Mouse (Mus musculus): ENCODE results near the gene Fkbp6.

Gene Fkbp6

DNA sequence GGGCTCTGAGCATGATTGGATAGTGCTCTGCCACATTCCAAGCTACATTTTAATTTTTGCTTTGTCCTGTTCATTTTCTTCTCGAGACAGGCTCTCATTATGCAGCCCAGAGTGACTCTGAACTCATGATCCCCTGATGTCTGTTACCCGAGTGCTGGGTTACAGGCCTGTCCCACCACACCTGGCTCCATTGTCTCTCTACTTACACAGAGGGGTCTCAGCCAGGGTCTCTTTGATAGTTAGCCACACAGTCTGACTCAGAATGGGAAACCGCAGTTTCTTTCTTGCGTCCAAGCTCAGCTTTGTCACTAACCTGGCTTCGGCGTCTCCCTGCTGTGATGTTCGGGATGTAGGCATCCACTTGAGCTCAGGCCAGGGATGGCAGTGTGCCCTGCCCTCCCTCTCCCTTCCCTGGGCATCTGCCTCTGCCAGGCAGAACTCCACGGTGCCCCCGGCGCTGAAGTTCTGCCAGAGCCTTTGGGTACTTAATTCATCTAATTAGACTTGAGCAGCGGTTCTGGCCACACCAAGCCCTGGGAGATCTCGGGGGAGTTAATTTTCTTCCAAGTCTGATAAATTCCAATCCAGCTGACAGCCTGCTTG is 78.2 kb downstream of the Fkbp6 start:
- no peak for DNase-seq (ENCODE audit: low read depth)

DNA sequence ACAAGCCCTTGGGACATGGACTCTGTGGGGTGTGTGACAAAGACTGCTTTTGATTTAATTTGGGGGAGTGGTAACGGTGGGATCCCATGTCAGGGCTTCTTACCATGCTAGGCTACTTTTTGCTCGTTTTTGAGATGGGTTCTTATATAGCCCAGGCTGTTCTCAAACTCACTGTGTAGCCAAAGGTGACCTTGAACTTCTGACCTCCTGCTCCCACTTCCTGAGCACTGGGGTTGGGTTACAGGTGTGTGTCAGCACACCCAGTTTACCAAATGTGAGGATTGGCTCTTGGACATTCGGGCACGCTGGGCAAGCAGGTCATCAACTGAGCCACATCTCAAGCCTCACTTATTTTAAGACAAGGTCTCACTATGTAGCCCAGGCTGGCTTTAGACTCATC is 79.5 kb downstream of the Fkbp6 start:
- no peak for DNase-seq (ENCODE audit: low read depth)

DNA sequence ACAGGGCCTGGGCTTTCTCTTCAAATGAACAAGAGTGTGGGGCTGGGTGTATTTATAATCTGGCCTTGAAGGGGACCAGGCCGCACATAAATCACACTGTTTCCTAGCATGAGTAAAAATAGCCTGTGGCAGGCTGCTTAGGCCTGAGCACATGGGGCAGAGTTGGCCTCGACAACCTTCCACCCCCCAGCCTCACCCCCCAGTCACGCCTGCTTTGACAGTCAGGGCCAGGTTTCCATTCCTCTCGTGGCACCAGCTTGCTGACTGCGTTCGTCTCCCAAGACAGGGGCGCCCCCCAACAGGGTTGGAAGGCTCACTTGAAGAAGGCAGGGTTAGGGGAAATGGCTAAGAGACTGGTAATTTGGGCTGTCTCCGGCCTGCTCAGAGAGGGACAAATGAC is 80.4 kb downstream of the Fkbp6 start:
- no peak for DNase-seq (ENCODE audit: low read depth)

DNA sequence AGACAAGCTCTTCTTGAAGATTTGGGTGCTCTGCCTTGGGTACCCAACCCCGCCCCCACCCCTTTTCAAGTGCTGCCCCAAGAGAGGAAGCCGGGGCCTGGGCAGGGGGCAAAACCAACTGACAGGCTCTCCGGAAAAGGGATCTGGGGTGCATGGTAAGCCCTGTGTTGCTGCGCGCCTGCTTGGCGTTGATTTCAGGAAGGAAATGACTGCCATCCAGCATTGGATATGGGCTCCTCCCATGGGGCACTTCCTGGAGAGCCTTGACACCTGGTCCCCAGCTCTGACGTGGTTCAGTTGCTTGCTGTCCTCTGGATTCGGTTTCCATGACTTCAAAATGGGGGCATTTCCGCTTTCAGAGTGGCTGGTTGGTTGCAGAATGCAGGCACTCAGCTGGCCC is 85.3 kb downstream of the Fkbp6 start:
- no peak for DNase-seq (ENCODE audit: low read depth)

DNA sequence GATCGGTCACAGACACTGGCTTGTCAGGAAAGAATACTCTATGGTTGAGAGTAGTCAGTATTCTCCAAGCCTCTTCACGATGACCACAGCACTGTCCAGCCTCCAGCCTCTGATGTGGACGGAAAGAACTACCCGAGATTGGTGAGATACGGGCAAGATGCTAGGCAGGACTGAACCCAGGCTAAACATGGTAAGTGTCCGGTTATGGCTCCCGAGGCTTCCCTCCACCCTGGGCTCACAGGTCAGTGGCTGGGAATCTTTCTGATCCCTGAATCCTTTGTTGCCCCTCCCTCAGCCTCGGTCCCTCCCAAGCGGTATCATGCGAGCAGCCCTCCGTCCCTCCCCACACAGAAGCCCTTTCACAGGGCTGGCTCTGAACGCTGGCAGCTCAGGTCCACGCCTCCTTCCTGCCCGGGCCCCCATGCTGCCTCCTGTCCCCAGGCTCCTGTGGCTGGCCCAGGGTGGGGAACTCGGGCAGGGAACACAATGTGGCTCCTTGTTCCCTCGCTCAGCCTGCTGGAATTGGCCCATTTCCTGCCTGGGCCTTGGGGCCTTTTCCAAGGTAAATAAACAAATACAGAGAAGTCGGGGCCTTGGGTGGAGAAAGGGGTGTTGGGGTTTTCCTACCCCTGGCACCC is 85.9 kb downstream of the Fkbp6 start:
- no peak for DNase-seq (ENCODE audit: low read depth)

DNA sequence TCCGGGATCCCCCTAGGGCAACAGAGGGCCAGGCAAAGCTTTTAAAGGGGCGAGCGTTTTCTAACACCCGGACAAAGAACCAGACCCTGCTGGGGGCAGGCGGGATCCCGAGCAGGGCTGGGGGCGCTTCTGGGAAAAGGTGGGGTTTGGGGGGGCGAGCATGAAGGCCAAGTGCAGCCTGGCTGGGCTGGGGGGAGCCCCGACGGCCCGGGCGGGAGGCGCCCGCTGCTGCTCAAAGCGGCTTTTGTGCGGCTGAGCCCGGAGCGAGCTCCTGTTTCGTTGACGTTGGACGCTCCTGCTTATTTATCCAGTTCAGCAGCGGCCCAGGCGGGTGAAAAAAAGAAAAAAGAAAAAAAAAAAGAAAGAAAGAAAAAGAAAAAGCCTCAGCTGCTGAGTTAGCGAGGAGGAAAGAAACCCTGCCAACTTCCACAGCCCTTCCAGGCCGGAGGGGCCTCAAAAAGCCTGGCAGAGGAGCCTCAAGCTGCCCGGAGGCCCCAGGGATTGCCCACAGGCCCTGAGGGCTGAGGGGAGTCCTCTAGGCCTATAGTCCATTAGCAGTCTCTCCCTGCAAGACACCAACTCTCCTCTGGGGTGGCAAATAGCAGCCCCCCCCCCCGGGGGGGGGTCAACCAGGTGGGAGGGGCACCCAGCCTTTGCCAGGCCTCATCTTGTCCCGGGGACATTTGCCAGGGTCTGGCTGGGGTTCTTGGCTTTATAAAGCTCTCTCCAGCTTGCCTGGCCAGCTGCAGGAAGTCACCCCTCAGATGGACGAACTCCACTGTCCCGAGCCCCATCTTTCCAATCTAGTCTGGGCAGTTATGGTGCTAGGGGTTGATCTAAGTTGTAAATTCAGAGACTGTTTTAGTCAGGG is 91.3 kb downstream of the Fkbp6 start:
- DNase-seq (ENCODE audit: low read depth), result no peak

DNA sequence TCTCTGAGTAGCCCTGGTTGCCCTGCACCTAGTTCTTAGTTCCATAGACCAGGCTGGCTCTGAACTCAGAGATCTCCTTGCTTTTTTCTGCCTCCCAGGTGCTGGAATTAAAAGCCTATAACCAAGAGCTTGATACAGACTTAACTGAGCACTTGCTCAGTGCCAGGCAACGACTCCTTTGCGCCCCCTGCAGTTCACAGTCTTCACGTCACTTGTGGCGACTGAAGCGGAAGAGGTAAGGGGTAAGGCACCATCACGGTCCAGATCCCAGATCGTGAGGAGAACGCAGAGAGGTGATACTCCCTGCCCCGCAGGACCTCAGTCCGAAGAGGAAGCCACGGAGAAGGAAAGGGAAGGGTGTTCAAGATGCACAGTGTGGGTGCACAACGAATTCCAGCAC is 92.3 kb downstream of the Fkbp6 start:
- DNase-seq (ENCODE audit: low read depth), result no peak

DNA sequence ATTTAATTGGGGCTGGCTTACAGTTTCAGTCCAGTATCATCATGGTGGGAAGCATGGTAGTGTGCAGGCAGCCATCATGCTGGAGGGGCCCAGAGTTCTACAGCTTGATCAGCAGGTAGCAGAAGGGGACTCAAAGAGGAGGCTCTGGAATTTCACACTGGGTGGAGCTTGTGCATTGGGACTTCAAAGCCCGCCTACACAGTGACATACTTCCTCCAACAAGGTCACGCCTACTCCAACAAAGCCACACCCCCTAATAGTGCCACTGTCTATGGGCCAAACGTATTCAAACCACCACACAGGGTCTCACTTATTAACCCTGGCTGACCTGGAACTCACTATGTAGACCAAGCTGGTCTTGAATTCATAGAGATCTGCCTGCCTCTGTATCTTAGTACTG is 93.7 kb downstream of the Fkbp6 start:
- no peak for DNase-seq (ENCODE audit: low read depth)

DNA sequence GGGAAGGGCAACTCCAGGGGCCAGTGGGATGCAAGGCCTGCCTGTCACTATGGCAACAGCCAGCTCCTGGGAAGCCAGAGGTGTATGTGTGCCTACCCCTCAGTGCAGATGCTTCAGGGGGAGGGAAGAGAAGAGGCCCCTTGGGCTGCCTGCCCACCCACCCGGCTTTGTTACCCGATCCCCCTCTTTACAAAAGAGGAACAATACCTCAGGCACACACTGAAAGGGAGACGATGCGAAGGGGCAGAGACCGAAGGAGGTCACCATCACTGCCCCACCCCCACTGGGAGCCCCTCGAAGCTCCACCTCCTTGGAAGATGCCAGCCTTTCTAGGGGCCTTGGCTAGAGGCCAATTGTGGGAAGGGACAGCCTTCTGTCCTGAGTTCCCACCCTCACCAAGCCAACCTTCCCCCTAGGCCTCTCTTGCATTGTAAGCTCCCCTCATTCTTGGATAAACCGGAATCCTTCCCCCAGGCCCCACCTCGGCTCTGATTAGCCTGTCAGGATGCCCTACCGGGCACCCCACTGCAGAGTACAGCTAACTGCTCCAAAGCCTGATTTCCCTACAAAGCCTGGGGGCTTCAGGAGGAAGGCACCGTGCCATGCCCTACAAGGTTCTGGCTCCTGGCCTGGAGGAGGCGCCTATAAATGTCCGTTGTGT is 96.0 kb downstream of the Fkbp6 start:
- no peak for DNase-seq (ENCODE audit: low read depth)

DNA sequence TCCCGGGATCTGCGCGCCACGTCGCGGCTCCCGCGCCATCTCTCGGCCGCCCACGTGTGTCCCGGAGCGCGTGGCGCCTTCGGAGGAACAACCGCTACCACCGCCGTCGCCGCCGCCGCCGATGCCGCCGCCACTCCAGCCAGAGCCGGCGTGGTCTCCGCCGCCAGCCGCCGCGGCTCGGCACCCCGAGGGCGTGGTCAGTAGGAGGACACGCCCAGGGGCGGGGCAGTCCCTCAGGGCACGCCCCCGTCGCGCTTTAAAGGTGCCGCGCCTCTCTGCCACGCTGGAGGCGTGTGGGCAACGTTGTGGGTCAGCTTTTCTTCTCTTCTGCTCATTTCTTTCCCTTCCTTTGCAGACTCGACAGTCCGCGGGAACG is 98.8 kb downstream of the Fkbp6 start, which contains the start of gene Fzd9:
Fzd9 (minus strand) TSS at position 152 of the 376 bp plus-strand sequence.
- peak; percentile 65 for DNase-seq (ENCODE audit: low read depth)

DNA sequence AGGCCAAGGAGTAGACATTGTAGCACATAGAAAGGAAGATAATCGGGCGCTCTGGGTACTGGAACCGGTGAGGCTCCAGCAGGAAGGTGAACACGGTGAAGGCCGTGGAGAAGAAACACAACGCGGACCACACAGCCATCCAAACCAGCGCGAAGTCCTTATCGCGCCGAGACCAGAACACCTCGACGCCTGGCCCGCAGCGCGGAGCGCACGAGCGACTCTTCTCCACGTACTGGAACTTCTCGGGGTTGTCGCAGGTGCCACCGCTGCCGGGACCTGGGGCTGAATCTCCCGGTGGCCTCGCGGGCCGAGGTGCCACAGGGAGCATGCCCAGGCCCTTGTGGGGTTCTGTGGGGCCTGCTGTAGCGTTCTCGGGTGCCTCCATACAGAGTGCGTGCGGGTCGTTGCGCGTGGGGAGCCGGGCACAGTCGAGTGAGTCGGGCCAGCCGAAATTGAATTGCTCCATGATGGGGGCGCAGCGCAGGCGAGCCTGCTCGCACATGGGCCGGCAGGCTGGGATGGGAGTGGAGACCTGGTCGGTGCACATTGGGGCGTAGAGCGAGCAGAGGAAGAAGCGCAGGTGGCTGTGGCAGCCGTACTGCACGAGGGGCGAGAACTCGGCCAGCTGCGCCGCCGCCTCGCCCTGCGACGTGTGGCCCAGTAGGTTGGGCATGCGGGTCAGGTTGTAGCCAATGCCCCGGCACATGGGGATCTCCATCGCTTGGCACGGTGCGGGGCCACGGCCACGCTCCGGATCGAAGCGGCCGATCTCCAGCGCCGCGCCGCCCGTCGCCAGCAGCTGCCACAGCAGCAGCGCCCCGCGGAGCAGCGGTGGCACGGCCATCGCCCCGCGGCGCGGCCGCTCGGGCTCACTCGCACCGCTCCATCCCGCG is 99.4 kb downstream of the Fkbp6 start:
- DNase-seq (ENCODE audit: low read depth), result no peak

DNA sequence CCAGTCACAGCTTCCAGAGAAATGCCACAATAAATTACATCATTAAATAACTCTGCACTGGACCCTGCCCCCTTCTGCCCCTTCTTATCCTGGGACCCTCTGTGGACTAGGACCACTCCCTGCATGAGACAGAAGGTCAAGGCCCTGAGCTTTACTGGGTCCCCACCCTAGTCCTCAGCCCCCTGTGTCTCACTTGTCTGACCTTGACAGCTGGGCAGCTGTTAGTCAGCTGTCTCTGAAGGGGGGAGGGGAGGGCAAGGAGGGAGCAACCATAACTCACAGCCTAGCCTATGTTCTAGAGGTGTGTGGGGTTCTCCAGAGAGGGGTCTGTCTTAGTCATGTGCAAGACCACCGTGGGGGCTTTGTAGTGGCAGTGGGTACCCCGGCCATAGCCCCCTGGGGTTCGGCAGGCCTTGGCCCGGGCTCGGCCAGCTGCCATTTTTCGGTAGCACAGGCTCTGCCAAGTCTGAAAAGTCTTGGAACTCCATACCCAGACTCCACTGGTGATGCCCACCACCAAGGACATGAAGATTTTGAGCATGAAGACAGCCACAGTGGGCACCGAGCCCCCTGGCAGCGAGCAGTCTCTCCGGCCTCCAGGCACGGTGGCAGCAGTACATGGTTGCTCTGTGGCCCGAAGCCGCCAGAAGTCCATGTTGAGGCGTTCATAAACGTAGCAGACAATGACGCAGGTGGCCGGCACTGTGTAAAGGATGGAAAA is 100.7 kb downstream of the Fkbp6 start:
- no peak for DNase-seq (ENCODE audit: low read depth)

DNA sequence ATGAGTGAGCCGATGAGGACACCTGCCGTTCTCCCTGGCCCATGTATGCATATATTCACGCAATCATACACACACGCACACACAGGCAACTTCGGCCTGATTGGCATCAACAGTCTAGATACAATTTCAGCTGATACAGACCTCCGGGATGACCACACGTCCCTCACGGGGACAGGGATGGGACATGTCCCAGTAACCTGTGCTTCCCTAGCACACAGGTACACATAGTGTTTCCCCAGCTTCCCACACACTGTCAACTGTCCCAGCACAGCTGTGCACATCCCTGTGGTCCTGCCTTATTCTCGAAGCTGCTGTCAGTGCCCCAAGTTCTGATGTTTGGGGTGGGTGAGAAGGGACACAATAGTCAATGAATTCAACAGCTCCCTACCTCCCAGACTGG is 102.5 kb downstream of the Fkbp6 start:
- no peak for DNase-seq (ENCODE audit: low read depth)

DNA sequence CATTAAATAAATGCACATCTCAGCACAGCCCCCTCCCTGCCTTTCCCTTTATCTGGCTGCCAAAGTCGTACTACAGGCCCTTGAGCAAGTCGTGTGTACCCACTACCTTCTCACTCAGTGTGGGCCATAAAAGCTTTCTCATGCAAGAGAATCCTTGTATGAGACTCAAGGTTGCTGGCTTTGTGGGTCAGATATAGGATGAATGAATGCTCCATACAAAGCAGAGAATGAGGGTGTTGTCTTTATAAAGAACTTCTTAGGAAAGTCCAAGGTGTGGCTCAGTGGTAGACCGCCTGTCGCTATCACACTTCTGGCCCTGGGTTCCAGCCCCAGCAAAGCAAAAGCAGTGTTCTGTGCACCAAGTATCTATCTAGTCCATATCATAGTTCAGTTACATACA is 103.3 kb downstream of the Fkbp6 start:
- no peak for DNase-seq (ENCODE audit: low read depth)

DNA sequence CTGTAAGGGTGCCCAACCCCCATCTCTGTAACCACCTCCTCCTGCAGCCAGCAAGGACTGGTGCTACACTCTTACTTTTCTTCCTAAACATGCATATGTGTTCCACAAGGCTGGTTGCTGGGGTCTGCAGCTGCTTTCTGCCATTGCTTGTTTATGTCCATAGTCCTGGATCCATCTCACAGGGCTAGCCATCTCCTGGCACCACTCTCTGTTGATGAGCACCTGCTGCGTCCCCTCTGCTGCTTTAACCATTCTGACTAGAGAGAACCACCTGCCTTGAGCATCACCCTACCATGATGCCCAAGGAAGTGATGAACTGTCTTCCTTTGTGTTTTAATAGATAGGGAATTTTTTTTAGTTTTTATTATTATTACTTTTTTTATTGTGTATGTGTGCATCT is 106.7 kb downstream of the Fkbp6 start:
- DNase-seq (ENCODE audit: low read depth), result no peak

DNA sequence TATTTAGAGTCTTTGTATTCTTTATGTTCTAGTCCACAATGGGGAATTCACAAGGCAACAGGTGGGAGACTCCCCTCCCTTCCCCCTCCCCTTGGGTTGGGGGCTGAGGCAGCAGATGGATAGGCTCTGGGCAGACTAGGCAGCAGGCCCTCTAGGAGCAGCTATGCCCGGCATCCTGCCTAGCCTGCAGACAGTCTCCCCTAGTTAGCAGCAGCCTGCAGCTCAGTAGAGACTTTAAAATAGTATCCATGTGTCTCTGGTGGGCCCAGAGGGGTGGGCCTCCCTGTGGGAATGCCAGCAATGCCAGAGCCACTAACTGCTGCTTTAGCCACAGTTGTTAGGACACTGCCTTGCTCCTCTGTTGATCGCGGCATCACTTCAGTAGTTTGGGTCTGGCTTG is 107.2 kb downstream of the Fkbp6 start:
- DNase-seq (ENCODE audit: low read depth), result no peak

DNA sequence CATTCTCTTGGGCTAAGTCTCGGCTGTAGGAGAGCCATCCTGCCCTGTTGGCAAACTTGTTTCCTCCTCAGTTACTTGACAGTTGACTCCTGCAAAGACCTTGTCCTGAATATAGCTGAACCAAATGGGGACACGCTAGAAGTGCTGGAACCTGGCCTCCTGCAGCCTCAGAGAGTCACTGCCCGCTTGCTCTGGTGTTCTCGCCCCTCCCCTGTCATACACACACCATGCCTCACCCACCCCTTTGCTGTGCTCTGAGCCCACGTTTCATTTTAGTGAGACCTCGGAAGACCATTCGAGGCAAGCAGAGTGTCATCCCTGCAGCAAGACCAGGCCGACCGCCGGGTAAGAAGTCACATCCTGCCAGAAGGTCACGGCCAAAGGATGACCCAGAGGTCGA is 107.7 kb downstream of the Fkbp6 start:
- no peak for DNase-seq (ENCODE audit: low read depth)

Data from c-Kit-positive CD71-positive TER-119-negative erythroid progenitor cells, embryonic 14.5 days (primary cell).